Mouse (Mus musculus) common myeloid progenitor, adult 5-6 weeks (primary cell): ENCODE data around the gene Pkig. TPM values are rescaled to one million over a fixed set of nuclear protein-coding genes. Genes with fewer than 3 reads are reported as not detected.

ENCODE experiments used
- ATAC-seq: replicated peaks from 2 replicates; pipeline ENCODE4 v1.8.0; 2016; ENCODE audit warnings: low read depth, mild to moderate bottlenecking, moderate TSS enrichment, inconsistent platforms; ENCODE audit not compliant: poor library complexity, severe bottlenecking
- total RNA-seq: library from RNA; stranded (forward); fragments of 200-1000, 187-1606 nt; gene quantifications from 2 replicates; pipeline ENCODE4 v1.2.3, GENCODE M21; 2017

Gene Pkig
- total RNA-seq, 1 experiment from 2014 or later: 44.8 TPM

GRCm38 (mm10) chr2:163702431-163702830 lies 44.2 kb downstream of the Pkig start:
- ATAC-seq: no peak; the same call in 1 of the 2 replicates

- ATAC-seq: peak; percentile 86
These were observed 44.7 kb downstream of the Pkig start for GRCm38 (mm10) chr2:163702921-163703320.

- ATAC-seq: no peak
These were observed 45.5 kb downstream of the Pkig start for GRCm38 (mm10) chr2:163703599-163704260.

DNA sequence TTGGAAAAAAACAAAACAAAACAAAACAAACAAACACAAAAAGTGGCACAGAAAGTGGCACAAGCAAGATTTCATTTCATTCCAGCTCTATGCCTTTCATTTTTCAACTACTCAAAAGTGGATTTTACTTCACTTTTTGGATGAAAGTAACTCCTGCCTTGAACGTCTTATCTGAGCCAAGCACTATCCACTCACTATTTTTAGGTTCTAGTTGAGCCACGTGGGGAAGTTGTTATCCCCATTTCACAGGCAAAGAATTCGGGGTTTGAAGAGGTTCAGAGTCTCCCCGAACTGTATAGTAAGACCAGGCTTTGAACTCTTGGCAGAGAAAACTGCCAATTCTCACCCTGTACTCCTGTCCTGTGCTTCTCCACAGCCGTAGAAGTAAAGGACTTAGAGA lies 50.1 kb downstream of the Pkig start:
- no peak for ATAC-seq

DNA sequence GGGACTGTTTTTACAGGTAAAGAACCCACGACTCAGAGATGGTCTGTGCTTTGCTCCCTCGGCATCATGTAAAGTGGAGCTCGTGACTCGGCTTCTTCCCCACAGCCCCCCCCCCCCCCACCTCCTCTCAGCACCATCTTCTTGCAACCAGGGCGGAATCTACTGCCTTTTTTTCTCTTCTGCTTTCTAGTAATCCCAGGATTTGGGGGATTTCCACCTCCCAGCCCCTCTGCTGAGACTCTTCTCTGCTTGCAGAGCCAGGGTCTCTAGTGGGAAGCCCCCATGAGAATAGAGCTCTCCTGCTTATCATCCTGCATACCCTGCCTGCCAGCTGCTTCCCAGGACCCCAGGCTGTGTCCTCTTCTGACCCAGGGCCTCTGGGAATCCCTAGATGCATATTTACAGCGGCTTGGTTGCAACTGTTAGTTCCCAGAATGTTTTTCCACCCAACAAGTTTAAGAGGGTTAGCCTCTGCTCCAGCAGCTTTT lies 50.6 kb downstream of the Pkig start:
- ATAC-seq: no peak

DNA sequence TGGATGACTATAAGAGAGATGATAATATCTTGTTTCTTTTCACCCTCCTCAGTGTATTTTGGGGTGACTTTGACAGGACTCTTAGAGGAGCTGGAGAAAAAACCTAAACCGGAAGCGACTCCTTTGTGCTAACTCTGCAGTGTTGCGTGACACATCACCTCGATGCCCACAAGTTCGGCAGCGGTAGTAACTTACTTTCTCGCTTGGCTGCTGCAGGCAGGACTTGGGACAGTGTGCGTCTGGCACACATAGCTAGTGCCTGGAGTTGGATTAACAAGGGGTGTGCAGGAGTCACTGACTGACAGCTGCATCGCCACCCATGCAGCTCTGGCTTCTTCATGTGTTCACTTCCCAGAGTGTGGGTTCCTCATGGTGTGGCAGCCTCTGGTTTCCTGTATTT lies 51.8 kb downstream of the Pkig start:
- ATAC-seq: peak; percentile 16; the same call in 1 of the 2 replicates

DNA sequence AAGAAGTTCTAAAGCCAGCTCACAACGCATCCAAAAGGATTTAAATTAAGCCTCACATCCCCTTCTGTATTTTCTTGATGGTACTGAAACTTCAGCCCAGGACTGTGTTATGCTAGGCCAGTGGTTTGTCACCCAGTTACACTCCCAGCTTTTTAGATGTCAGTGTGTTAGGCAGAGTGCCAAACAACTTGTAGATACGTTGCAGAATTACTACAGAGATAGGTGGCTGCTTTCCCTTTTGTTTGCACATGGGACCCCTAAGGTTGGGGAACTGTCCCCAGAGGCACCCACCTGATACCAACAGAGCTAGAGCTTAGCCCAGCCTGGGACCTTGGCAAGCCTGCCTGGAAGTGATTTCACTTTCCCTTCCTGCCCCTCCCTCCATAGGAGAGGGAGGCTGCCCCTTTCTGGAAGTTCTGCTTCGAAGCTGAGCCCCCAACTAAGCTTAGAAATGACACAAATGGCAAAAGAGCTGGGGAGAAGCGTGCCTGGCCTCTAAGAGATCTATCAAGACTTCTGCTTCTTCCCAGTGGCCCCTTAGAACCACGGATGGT lies 52.5 kb downstream of the Pkig start:
- ATAC-seq: peak; percentile 39

DNA sequence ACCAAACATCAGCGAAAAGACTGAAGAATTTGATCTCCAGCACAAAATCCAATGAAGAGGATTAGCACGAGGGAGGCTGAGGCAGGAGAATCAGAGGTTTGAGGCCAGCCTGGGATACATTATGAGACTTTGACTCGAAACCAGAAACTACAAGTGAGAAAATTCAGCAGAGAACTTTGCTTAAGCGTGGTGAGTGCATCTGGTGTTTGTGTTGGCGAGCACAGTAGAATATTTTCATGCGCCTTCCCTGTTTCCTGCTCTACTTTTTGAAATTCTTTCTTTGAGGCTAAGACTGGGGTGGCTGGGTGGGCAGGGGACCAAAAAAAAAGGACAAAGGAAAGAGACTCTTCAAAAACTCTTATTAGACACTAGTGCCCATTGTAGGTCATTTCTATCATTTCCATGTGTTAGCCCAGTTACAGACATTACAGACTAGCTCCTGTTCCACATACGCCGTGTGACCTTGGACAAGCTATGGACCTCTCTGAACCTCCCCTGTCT lies 53.2 kb downstream of the Pkig start:
- ATAC-seq: no peak

DNA sequence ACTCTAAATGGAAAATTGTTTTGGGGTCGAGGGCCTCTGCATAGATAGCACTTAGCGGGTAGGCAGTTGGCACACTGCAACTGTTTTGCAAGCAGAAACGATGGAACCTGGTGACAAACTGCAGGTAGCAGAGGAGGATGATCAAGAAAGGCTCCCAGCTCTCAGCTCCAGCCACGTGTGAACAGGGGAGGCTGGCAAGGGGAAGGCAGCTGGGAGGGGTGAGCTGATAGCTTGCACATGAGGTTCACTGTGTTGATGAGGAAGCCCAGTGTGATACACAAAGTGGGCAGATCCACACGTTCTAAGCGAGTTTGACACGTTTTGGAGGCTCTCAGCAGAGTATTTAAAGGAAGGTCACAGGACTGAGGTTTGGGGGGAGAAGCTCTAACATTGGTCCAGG lies 54.3 kb downstream of the Pkig start:
- peak; percentile 33 for ATAC-seq

DNA sequence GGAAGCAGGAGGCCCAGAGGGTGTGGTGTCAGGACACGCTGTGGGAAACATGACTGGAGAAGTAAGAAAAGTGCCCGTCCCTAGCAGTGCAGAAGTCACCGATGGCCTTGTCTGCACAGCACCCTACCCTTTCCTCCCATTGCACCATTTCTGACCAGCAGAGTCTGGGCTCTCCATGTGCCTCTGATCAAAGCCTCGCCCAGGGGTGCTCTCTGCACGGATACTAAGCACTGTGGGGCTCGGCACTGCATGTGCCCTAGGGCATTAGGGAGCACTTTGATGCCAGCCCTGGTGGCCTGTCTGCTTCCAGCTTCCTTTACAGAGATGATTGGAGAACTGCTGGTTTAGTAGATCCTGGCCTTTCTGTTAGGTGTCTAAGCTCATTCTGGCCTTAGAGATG lies 54.7 kb downstream of the Pkig start:
- peak; percentile 4; the same call in 1 of the 2 replicates for ATAC-seq

GRCm38 (mm10) chr2:163713340-163713739 lies 55.2 kb downstream of the Pkig start:
- ATAC-seq: no peak

GRCm38 (mm10) chr2:163716448-163716847 lies 58.3 kb downstream of the Pkig start:
- 0 out of 2 replicates have a peak, but pooled peaks have one; percentile 31 for ATAC-seq

- ATAC-seq: no peak
These were observed 58.7 kb downstream of the Pkig start for GRCm38 (mm10) chr2:163716853-163717252.

DNA sequence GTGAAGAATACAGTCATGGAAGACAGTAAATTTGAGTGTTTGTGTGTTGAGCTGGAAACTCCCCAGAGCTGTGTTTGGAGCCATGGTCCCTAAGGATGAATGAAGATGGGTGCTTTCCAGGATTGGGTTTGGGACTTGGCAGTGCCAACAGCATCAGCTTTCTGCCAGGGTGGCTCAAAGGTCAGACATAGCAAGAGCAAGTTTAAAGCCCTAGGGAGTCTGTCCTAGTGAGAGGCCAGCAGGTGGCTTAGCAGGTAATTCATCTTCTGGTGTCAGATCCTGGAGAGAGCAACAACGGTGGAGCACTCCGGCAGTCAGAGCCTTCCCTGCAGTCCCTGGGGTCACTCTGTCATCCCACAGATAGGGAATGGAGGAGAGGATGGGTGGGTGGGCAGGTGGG lies 60.3 kb downstream of the Pkig start:
- ATAC-seq: no peak

DNA sequence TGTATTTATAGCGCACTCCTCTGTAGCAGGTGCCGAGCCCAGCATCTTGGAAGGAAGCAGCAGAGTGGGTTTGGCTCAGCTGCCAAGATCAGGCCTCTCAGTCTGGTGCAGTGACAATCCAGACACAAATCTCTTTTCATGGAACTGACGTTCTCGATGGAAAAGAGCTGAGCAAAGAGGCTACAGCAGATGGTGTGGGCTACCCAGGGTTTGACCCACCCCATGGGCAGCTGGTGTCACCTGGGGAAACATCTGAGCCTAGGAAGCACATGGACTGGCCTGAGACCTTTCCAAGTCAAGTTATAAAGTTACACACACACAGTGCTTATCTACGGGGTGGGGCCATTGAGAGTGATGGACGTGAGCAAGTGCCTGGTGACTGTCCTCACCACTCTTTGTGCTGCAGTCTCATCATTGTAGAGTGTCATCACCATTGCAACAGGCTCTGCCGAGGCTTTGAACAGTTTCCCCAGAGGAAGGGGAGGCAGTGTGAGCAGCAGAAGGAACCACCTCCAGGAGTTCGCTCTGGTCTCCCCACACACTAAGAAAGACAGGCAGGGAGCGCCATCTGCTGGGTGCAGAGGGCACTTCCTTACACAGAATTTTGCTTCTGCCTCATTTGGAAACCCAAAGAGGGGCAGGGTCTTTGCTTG lies 60.9 kb downstream of the Pkig start:
- ATAC-seq: peak; percentile 92

DNA sequence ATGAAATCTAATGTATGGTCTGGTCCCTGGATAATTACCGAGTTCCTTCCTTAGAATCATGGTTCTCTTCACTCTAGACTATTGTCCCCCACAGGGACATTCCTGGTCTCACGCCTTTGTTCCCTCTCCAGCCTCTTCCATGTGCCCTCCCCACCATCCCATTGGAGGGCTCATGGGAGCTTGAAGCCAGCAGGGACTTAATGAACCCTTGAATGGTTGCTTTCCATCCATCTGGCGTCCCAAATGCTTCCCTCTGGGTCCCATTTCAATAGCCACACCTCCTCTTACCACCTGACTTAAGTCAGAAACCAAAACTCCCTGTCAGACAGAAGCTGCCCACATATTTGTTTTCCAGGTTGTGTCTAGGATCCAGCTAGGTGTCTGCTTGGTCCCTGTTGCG lies 61.4 kb downstream of the Pkig start:
- no peak for ATAC-seq

DNA sequence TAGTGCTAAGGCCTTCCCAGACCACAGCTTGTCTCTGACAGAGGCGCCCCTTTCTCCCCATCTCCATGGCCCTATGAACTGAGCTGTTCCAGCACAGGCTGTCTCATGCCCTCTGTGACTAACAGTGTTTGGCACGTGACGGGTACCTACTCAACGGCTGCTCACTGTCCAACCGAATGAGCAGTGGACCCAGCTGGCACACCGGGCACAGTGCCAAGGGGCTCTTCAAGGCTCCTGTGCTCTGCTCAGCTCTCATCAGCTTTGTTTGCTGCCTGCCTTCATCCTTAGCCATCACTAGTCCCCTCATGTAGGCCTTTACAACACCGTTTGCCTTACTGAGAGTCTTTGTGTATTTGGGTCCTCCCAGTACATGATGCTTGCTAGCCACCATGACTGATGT lies 64.4 kb downstream of the Pkig start:
- no peak for ATAC-seq

DNA sequence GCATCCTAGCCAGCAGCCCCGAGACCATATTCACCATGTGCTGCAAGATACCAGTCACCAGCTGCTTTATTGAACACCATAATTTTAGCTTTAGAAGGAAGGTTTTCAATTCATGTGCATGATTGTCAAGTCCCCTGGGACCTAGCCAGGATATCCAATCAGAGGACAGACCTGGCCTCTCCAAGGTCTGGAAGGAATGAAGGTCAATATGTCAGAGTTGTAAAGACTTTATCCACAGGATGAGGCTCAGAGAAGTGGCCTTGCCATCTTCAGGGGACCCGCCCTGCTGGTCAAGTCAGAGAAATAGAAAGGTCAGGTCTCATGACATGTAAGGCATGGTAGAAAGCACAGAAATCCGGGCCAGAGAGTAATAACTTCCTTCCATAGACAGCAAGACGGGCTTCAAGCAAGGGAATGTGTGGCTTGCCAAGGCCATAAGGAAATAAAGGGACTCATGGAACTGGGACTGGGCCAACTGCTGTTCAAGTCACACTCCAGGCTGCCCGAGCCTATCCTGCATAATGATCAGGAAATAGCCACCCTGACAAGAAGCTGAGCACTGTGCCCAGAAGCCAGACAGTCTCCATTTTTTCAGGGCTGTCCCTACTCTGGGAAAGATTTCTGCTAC lies 68.7 kb downstream of the Pkig start:
- ATAC-seq: no peak

GRCm38 (mm10) chr2:163728300-163728699 lies 70.1 kb downstream of the Pkig start:
- no peak for ATAC-seq

- ATAC-seq: no peak
These were observed 73.8 kb downstream of the Pkig start for GRCm38 (mm10) chr2:163732021-163732420.

GRCm38 (mm10) chr2:163735163-163735562 lies 77.0 kb downstream of the Pkig start:
- no peak for ATAC-seq
